Mouse (Mus musculus) liver, adult 2 months (tissue): Measurements from ENCODE around the gene Kif5a.

Experiments
- CTCF ChIP-seq: fragments of 200-500 bp; IDR thresholded peaks from 2 replicates; pipeline ENCODE4 v1.5.1; 2011; ENCODE audit warnings: low read depth, low read length, control low read depth
- POLR2A ChIP-seq: fragments of 200-500 bp; IDR thresholded peaks from 2 replicates; pipeline ENCODE4 v1.6.1; 2011; ENCODE audit warnings: low read length, control low read depth; ENCODE audit not compliant: insufficient read depth; ENCODE audit errors: extremely low read depth

DNA sequence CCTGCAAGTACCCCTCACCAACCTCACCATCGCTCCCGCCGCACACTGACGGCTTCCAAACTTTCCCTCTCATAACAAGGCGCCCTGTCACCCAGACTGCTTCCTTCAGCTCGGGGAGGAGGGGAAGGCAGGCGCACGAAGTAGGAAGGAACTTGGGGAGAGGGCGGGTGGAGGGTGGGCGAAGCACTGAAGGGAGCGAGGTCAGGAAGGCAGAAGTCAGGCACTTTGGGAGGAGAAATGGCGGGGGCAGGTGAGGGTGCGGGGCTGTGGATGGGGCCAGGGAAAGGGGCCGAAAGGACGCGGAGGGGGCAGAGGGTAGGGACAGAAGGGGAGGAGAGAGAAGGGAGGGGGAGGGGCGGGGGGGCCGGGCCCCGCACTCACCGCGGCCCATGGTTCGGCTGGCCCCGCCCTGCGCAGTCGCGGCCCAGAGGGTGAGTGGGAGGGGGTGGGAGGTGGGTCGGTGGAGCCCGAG is 25.2 kb upstream of the Kif5a start:
- TF ChIP-seq CTCF (no peak), POLR2A (0 out of 2 replicates have a peak, but pooled peaks have one; percentile 5)
